Mouse (Mus musculus): ENCODE measurements around the gene Tcf7l2. TPM values are rescaled to one million over a fixed set of nuclear protein-coding genes. Genes with fewer than 3 reads are reported as not detected.

Gene Tcf7l2
- polyA plus RNA-seq, 1 experiment from 2014 or later, result 215 TPM

- Histone ChIP-seq H3K27ac (no peak overlapping the region), H3K27me3 (no peaks in the 10 kb centered on the region), H3K36me3 (ENCODE audit: poor library complexity, severe bottlenecking) (no peaks in the 10 kb centered on the region), H3K9me3 (replicated peaks) (no peaks in the 10 kb centered on the region), H3K4me3 (no peak overlapping the region), H3K4me1 (peaks cover 6% of the 10 kb centered on the region; the same call in 1 of the 2 replicates), H3K9ac (no peak overlapping the region), H3K4me2 (no peak overlapping the region)
- 87% methylated on average over 8 of the region's 8 CpGs for WGBS
- no peak for ATAC-seq
Measured at GRCm38 (mm10) chr19:55708031-55708554, 33.5 kb upstream of the Tcf7l2 start.

GRCm38 (mm10) chr19:55710841-55711240 lies 30.8 kb upstream of the Tcf7l2 start:
- Histone ChIP-seq H3K9ac (no peak overlapping the region), H3K36me3 (ENCODE audit: poor library complexity, severe bottlenecking) (no peaks in the 10 kb centered on the region), H3K9me3 (replicated peaks) (no peaks in the 10 kb centered on the region), H3K27me3 (no peaks in the 10 kb centered on the region), H3K4me1 (no peaks in the 10 kb centered on the region), H3K4me2 (no peak overlapping the region), H3K27ac (no peak overlapping the region), H3K4me3 (no peak overlapping the region)
- no peak for ATAC-seq
- whole genome bisulfite sequencing, result 81% methylated on average over 5 of the region's 5 CpGs

DNA sequence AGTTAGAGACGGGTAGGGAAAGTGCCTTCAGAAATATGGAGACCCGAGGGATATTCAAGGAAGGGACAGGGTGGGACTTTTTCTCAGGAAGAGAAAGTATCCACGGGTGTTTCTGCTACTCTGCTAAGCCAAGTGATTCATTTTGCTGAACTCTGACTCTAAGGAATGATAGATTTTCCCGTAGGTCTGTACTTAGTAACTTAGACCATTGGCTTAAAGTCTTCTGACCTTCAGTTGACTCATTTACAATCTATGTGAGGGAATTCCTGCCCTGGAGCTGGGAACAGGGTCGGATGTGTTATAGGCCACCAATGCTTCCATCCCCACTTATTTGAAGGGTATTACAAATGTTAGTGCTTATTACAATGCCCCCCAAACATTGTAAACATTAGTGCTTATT lies 29.9 kb upstream of the Tcf7l2 start:
- Histone ChIP-seq H3K27me3 (no peaks in the 10 kb centered on the region), H3K9ac (no peak overlapping the region), H3K4me1 (no peaks in the 10 kb centered on the region), H3K27ac (no peak overlapping the region), H3K9me3 (replicated peaks) (no peaks in the 10 kb centered on the region), H3K4me2 (no peak overlapping the region), H3K36me3 (ENCODE audit: poor library complexity, severe bottlenecking) (no peaks in the 10 kb centered on the region), H3K4me3 (no peak overlapping the region)
- WGBS, result 93% methylated on average over 5 of the region's 5 CpGs
- ATAC-seq, result no peak

GRCm38 (mm10) chr19:55712678-55713077 lies 28.9 kb upstream of the Tcf7l2 start:
- Histone ChIP-seq H3K4me2 (no peak overlapping the region), H3K27ac (no peak overlapping the region), H3K9ac (no peak overlapping the region), H3K4me3 (no peak overlapping the region), H3K36me3 (ENCODE audit: poor library complexity, severe bottlenecking) (no peaks in the 10 kb centered on the region), H3K9me3 (replicated peaks) (no peaks in the 10 kb centered on the region), H3K4me1 (no peaks in the 10 kb centered on the region), H3K27me3 (no peaks in the 10 kb centered on the region)
- no peak for ATAC-seq
- WGBS, result 89% methylated on average over 2 of the region's 2 CpGs

- ATAC-seq, result no peak
- no peak overlapping the region for H3K4me3 ChIP-seq
- H3K9me3 ChIP-seq (replicated peaks), result no peaks in the 10 kb centered on the region
- H3K27ac ChIP-seq, result no peak overlapping the region
- no peak overlapping the region for H3K4me2 ChIP-seq
- no peaks in the 10 kb centered on the region for H3K36me3 ChIP-seq (ENCODE audit: poor library complexity, severe bottlenecking)
- 92% methylated on average over 4 of the region's 4 CpGs for WGBS
- no peaks in the 10 kb centered on the region for H3K4me1 ChIP-seq
- H3K27me3 ChIP-seq, result no peaks in the 10 kb centered on the region
- no peak overlapping the region for H3K9ac ChIP-seq
Measured at GRCm38 (mm10) chr19:55714015-55714414, 27.6 kb upstream of the Tcf7l2 start.

- H3K4me1 ChIP-seq, result no peaks in the 10 kb centered on the region
- no peaks in the 10 kb centered on the region for H3K27me3 ChIP-seq
- H3K27ac ChIP-seq, result no peak overlapping the region
- H3K4me2 ChIP-seq, result no peak overlapping the region
- WGBS, result 48% methylated on average over 3 of the region's 3 CpGs
- no peak overlapping the region for H3K9ac ChIP-seq
- ATAC-seq, result no peak
- no peaks in the 10 kb centered on the region for H3K36me3 ChIP-seq (ENCODE audit: poor library complexity, severe bottlenecking)
- no peaks in the 10 kb centered on the region for H3K9me3 ChIP-seq (replicated peaks)
- H3K4me3 ChIP-seq, result no peak overlapping the region
Measured at GRCm38 (mm10) chr19:55714665-55715064, 27.0 kb upstream of the Tcf7l2 start.

DNA sequence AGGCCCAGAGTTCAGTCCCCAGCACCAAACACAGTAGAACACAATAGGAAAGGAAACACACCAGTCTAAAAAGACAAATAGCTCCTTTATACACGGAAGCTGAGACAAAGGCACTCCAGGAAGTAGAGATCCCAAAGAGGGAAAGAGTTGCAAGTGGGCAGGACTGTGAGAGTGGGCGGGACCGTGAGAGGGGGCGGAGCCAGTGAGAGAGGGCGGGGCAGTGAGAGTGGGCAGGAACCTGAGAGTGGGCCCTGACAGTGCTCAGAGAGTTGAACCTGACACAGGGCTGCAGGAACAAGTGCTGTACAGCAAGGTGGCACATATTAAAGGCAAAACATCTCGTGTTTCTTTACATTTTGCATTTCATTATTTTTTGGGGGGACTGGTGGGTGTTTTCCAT lies 22.5 kb upstream of the Tcf7l2 start:
- Histone ChIP-seq H3K4me1 (no peaks in the 10 kb centered on the region), H3K27me3 (0 out of 2 replicates have a peak, but pooled peaks cover 2% of the 10 kb centered on the region), H3K9me3 (replicated peaks) (no peaks in the 10 kb centered on the region), H3K4me2 (no peak overlapping the region), H3K36me3 (ENCODE audit: poor library complexity, severe bottlenecking) (no peaks in the 10 kb centered on the region), H3K4me3 (no peak overlapping the region), H3K27ac (no peak overlapping the region), H3K9ac (no peak overlapping the region)
- ATAC-seq, result no peak
- 73% methylated on average over 6 of the region's 6 CpGs for WGBS

DNA sequence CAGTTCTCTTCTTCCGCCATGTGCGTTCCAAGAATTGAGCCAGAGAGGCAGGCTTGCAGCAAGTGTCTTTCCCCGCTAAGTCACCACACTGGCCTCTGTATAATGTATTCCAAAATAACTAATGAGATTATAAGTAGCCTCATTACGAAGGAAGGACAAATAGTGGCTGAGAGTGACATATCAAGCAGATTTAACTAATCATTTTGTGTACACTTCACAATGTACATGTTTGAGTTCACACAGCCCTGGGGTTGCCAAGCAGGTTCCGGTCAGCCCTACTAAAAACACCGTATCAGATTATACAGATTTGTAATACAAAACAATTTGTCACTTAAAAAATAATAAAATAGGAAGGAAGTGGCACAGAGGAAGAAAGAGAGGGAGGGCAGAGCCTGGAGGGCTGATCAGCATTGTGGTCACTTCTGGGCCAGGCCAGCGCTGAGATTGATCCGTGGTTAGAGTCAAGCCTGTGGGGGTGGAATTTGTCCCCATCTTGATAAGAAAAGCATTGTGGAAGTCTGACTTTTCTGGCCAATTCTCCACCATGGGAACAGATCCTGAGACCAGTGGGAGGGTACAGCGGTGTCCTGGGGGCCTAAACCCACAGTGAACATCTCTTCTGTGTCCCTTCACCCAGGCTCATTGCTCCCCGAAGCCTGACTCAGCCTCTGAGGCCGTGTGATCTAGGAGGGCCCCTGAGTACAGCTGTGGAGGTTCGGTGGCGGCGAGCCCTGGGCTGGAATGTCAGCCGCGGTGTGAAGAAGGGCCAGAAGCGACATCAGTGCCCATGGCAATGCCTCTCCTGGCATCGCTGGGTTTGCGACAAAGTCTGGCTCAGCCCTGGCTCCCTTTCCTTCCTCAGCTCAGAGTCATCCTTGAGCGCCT lies 21.9 kb upstream of the Tcf7l2 start:
- Histone ChIP-seq H3K36me3 (ENCODE audit: poor library complexity, severe bottlenecking) (no peaks in the 10 kb centered on the region), H3K9me3 (replicated peaks) (no peaks in the 10 kb centered on the region), H3K4me1 (no peaks in the 10 kb centered on the region), H3K27me3 (0 out of 2 replicates have a peak, but pooled peaks cover 2% of the 10 kb centered on the region), H3K27ac (no peak overlapping the region), H3K4me2 (no peak overlapping the region), H3K9ac (no peak overlapping the region), H3K4me3 (no peak overlapping the region)
- ATAC-seq, result no peak
- WGBS, result 82% methylated on average over 20 of the region's 20 CpGs

DNA sequence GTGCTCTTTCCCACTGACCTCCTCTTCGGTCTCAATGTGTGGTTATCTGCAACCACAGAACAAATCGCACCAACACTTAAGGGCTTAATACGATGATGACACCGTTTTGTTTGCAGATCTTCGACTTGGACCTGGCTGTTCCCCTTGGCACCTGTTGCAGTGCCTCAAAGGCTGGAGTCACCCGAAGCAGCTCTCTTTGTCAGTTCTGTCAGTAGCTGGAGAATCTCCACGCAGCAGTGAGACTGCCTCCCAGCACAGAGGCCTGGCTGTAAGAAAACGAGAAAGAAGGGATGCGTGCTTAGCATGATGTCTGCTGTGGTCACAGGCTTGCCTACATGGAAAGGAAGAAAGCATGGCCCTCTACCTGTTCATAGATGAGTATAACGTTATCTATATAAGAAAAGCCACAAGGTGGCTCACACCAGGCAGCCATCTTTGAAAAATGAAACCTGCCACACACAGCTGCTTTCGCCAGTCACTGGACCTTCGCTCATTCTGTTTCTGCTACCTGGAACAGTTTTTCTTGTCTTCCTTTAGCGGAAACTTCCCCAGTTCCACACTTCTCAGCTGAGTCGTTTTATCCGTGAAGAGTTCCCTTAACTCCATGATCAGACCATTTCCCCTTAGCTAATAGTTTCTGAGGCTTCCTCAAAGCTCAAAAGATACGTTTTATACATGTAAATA lies 21.1 kb upstream of the Tcf7l2 start:
- Histone ChIP-seq H3K27ac (no peak overlapping the region), H3K4me3 (no peak overlapping the region), H3K9ac (no peak overlapping the region), H3K4me2 (no peak overlapping the region), H3K4me1 (no peaks in the 10 kb centered on the region), H3K27me3 (0 out of 2 replicates have a peak, but pooled peaks cover 2% of the 10 kb centered on the region), H3K9me3 (replicated peaks) (no peaks in the 10 kb centered on the region), H3K36me3 (ENCODE audit: poor library complexity, severe bottlenecking) (no peaks in the 10 kb centered on the region)
- 83% methylated on average over 16 of the region's 16 CpGs for WGBS
- ATAC-seq, result no peak

DNA sequence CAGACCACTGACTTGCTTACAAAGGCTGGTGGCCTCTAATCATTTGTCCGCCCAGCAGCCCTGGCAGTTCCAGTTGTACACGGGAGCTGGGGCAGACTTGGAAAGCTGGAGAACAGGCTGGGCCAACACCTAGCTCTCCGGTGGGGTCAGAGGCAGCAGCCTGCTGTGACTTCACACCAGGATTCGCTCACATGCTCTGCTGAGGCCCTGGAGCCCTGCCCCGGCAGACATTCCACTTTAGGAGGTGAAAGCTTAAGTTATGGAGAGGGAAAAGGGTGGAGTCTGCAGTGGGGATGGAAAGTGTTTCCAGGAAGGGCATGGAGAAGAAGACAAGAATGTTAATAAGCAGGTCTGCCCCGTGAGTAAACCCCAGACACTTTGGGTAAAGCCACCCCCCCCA lies 19.2 kb upstream of the Tcf7l2 start:
- 0 out of 2 replicates have a peak, but pooled peaks cover 2% of the 10 kb centered on the region for H3K27me3 ChIP-seq
- H3K9ac ChIP-seq, result no peak overlapping the region
- H3K4me1 ChIP-seq, result no peaks in the 10 kb centered on the region
- H3K4me3 ChIP-seq, result no peak overlapping the region
- 43% methylated on average over 6 of the region's 6 CpGs for WGBS
- no peak overlapping the region for H3K27ac ChIP-seq
- H3K4me2 ChIP-seq, result no peak overlapping the region
- H3K36me3 ChIP-seq (ENCODE audit: poor library complexity, severe bottlenecking), result no peaks in the 10 kb centered on the region
- no peak for ATAC-seq
- H3K9me3 ChIP-seq (replicated peaks), result no peaks in the 10 kb centered on the region

GRCm38 (mm10) chr19:55729376-55729775 lies 12.2 kb upstream of the Tcf7l2 start:
- no peak overlapping the region for H3K4me3 ChIP-seq
- H3K27ac ChIP-seq, result no peak overlapping the region
- H3K27me3 ChIP-seq, result no peaks in the 10 kb centered on the region
- H3K9ac ChIP-seq, result no peak overlapping the region
- WGBS, result 86% methylated on average over 8 of the region's 8 CpGs
- no peaks in the 10 kb centered on the region for H3K9me3 ChIP-seq (replicated peaks)
- no peaks in the 10 kb centered on the region for H3K4me1 ChIP-seq
- no peaks in the 10 kb centered on the region for H3K36me3 ChIP-seq (ENCODE audit: poor library complexity, severe bottlenecking)
- no peak overlapping the region for H3K4me2 ChIP-seq
- ATAC-seq, result no peak

GRCm38 (mm10) chr19:55732499-55732898 lies 9.1 kb upstream of the Tcf7l2 start:
- Histone ChIP-seq H3K4me3 (no peak overlapping the region), H3K9me3 (replicated peaks) (no peaks in the 10 kb centered on the region), H3K27ac (no peak overlapping the region), H3K4me2 (no peak overlapping the region), H3K4me1 (no peaks in the 10 kb centered on the region), H3K36me3 (ENCODE audit: poor library complexity, severe bottlenecking) (no peaks in the 10 kb centered on the region), H3K9ac (no peak overlapping the region), H3K27me3 (no peaks in the 10 kb centered on the region)
- no peak for ATAC-seq
- 55% methylated on average over 6 of the region's 6 CpGs for WGBS
